Mouse (Mus musculus): ENCODE measurements around the gene Slc30a6.

DNA sequence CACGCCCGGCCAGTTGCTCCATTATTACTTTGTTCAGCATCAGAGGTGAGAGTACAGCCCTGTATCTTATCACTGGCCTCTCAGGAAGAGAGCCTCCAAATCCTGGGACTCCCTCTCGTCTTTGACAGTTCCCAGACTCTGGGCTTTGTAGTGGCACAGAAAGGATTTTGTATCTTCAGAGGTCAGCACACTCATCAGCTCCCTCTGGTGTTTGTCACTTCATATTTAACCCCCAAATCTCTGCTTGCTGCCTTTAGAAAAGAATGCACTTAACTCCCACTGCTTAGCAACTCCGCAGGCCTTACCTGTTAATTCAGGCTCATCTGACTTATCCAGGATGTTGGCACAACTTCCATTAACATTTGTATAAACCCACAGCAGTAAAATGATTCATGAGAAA is 14.3 kb downstream of the Slc30a6 start:
- TF ChIP-seq CTCF (IDR thresholded peaks at IDR 0.05; ENCODE audit: low read depth) (peak; percentile 66), EP300 (optimal IDR thresholded peaks at IDR 0.05) (no peak)
